Mouse (Mus musculus): Measurements from ENCODE around the gene Nrap. TPM values are rescaled to one million over a fixed set of nuclear protein-coding genes. Genes with fewer than 3 reads are reported as not detected.

Gene Nrap
- polyA plus RNA-seq, 1 experiment from 2014 or later: 0.12 TPM

GRCm38 (mm10) chr19:56396227-56396626, 6.4 kb upstream of the Nrap start:
- 17% methylated on average over 12 of the region's 12 CpGs for WGBS (ENCODE audit: insufficient replicate concordance)
- DNase-seq: no peak
- Histone ChIP-seq H3K27me3 (no peaks in the 10 kb centered on the region), H3K27ac (peak overlapping the region; percentile 79), H3K9ac (peak overlapping the region; percentile 89), H3K4me1 (replicated peaks) (peaks cover 93% of the 10 kb centered on the region), H3K9me3 (replicated peaks) (no peaks in the 10 kb centered on the region), H3K4me3 (replicated peaks) (peak overlapping the region; percentile 81), H3K36me3 (no peaks in the 10 kb centered on the region), H3K4me2 (peak overlapping the region; percentile 98)
- ATAC-seq (ENCODE audit: low read depth): no peak

GRCm38 (mm10) chr19:56395183-56395935, 5.5 kb upstream of the Nrap start:
- H3K9me3 ChIP-seq (replicated peaks): no peaks in the 10 kb centered on the region
- 66% methylated on average over 16 of the region's 16 CpGs for WGBS (ENCODE audit: insufficient replicate concordance)
- H3K9ac ChIP-seq: peak overlapping the region; percentile 89
- H3K4me1 ChIP-seq (replicated peaks): peaks cover 96% of the 10 kb centered on the region
- H3K36me3 ChIP-seq: no peaks in the 10 kb centered on the region
- peak overlapping the region; percentile 13; the same call in 1 of the 2 replicates for H3K4me2 ChIP-seq
- H3K27ac ChIP-seq: peak overlapping the region; percentile 79
- H3K4me3 ChIP-seq (replicated peaks): no peak overlapping the region
- no peak for DNase-seq
- ATAC-seq (ENCODE audit: low read depth): no peak
- no peaks in the 10 kb centered on the region for H3K27me3 ChIP-seq

- H3K4me2 ChIP-seq: no peak overlapping the region
- no peaks in the 10 kb centered on the region for H3K9me3 ChIP-seq (replicated peaks)
- no peak for ATAC-seq (ENCODE audit: low read depth)
- no peaks in the 10 kb centered on the region for H3K36me3 ChIP-seq
- peak overlapping the region; percentile 19 for H3K9ac ChIP-seq
- 54% methylated on average over 9 of the region's 9 CpGs for WGBS (ENCODE audit: insufficient replicate concordance)
- H3K4me1 ChIP-seq (replicated peaks): peaks cover 89% of the 10 kb centered on the region
- no peaks in the 10 kb centered on the region for H3K27me3 ChIP-seq
- no peak for DNase-seq
- H3K4me3 ChIP-seq (replicated peaks): no peak overlapping the region
- peak overlapping the region; percentile 79 for H3K27ac ChIP-seq
Measured at GRCm38 (mm10) chr19:56393311-56393866, 3.6 kb upstream of the Nrap start.

GRCm38 (mm10) chr19:56391307-56392046, 1.6 kb upstream of the Nrap start:
- Histone ChIP-seq H3K4me3 (replicated peaks) (peak overlapping the region; percentile 33), H3K27ac (peak overlapping the region; percentile 96), H3K4me2 (peak overlapping the region; percentile 67), H3K9me3 (replicated peaks) (no peaks in the 10 kb centered on the region), H3K27me3 (no peaks in the 10 kb centered on the region), H3K9ac (peak overlapping the region; percentile 57), H3K36me3 (no peaks in the 10 kb centered on the region), H3K4me1 (replicated peaks) (peaks cover 84% of the 10 kb centered on the region)
- ATAC-seq (ENCODE audit: low read depth) (peak; percentile 99), DNase-seq (peak; percentile 92)
- 14% methylated on average over 6 of the region's 6 CpGs for WGBS (ENCODE audit: insufficient replicate concordance)

GRCm38 (mm10) chr19:56389176-56389575, 661 bp downstream of the Nrap start:
- H3K9ac ChIP-seq: no peak overlapping the region
- DNase-seq (no peak), ATAC-seq (ENCODE audit: low read depth) (no peak)
- H3K4me3 ChIP-seq (replicated peaks): no peak overlapping the region
- WGBS (ENCODE audit: insufficient replicate concordance): 70% methylated on average over 11 of the region's 11 CpGs
- no peaks in the 10 kb centered on the region for H3K27me3 ChIP-seq
- H3K27ac ChIP-seq: no peak overlapping the region
- no peak overlapping the region for H3K4me2 ChIP-seq
- H3K9me3 ChIP-seq (replicated peaks): no peaks in the 10 kb centered on the region
- peaks cover 61% of the 10 kb centered on the region for H3K4me1 ChIP-seq (replicated peaks)
- no peaks in the 10 kb centered on the region for H3K36me3 ChIP-seq

GRCm38 (mm10) chr19:56387726-56388302, 2.0 kb downstream of the Nrap start:
- Histone ChIP-seq H3K27me3 (no peaks in the 10 kb centered on the region), H3K4me2 (no peak overlapping the region), H3K4me1 (replicated peaks) (peaks cover 48% of the 10 kb centered on the region), H3K27ac (no peak overlapping the region), H3K9ac (no peak overlapping the region), H3K9me3 (replicated peaks) (no peaks in the 10 kb centered on the region), H3K4me3 (replicated peaks) (no peak overlapping the region), H3K36me3 (no peaks in the 10 kb centered on the region)
- DNase-seq (no peak), ATAC-seq (ENCODE audit: low read depth) (no peak)
- 64% methylated on average over 4 of the region's 4 CpGs for WGBS (ENCODE audit: insufficient replicate concordance)

GRCm38 (mm10) chr19:56386095-56386494, 3.7 kb downstream of the Nrap start:
- no peak for ATAC-seq (ENCODE audit: low read depth)
- H3K4me3 ChIP-seq (replicated peaks): no peak overlapping the region
- no peaks in the 10 kb centered on the region for H3K9me3 ChIP-seq (replicated peaks)
- no peak overlapping the region for H3K27ac ChIP-seq
- 69% methylated on average over 10 of the region's 10 CpGs for WGBS (ENCODE audit: insufficient replicate concordance)
- H3K4me1 ChIP-seq (replicated peaks): peaks cover 42% of the 10 kb centered on the region
- H3K27me3 ChIP-seq: no peaks in the 10 kb centered on the region
- no peak for DNase-seq
- H3K9ac ChIP-seq: no peak overlapping the region
- no peak overlapping the region for H3K4me2 ChIP-seq
- no peaks in the 10 kb centered on the region for H3K36me3 ChIP-seq

- no peaks in the 10 kb centered on the region for H3K36me3 ChIP-seq
- no peak for ATAC-seq (ENCODE audit: low read depth)
Measured at GRCm38 (mm10) chr19:56385546-56385945, 4.3 kb downstream of the Nrap start.

GRCm38 (mm10) chr19:56381407-56381806, 8.4 kb downstream of the Nrap start:
- Histone ChIP-seq H3K27me3 (no peaks in the 10 kb centered on the region), H3K4me1 (replicated peaks) (peaks cover 35% of the 10 kb centered on the region), H3K36me3 (no peaks in the 10 kb centered on the region; the same call in 1 of the 2 replicates), H3K9me3 (replicated peaks) (0 out of 2 replicates have a peak, but pooled peaks cover 4% of the 10 kb centered on the region), H3K4me3 (replicated peaks) (no peak overlapping the region), H3K27ac (no peak overlapping the region), H3K4me2 (no peak overlapping the region), H3K9ac (no peak overlapping the region)
- WGBS (ENCODE audit: insufficient replicate concordance): 30% methylated on average over 10 of the region's 10 CpGs
- ATAC-seq (ENCODE audit: low read depth): peak; percentile 61; the same call in 1 of the 2 replicates
- no peak for DNase-seq

More at GRCm38 (mm10) chr19:56385546-56385945, 4.3 kb downstream of the Nrap start:
- no peak for DNase-seq
- Histone ChIP-seq H3K27ac (no peak overlapping the region), H3K9me3 (replicated peaks) (no peaks in the 10 kb centered on the region), H3K4me2 (no peak overlapping the region), H3K27me3 (no peaks in the 10 kb centered on the region), H3K4me3 (replicated peaks) (no peak overlapping the region), H3K9ac (no peak overlapping the region), H3K4me1 (replicated peaks) (peaks cover 42% of the 10 kb centered on the region)
- 74% methylated on average over 5 of the region's 5 CpGs for WGBS (ENCODE audit: insufficient replicate concordance)

GRCm38 (mm10) chr19:56380341-56380740, 9.5 kb downstream of the Nrap start:
- Histone ChIP-seq H3K4me2 (no peak overlapping the region), H3K4me3 (replicated peaks) (no peak overlapping the region), H3K9ac (no peak overlapping the region), H3K36me3 (no peaks in the 10 kb centered on the region; the same call in 1 of the 2 replicates), H3K27me3 (no peaks in the 10 kb centered on the region), H3K27ac (no peak overlapping the region), H3K4me1 (replicated peaks) (peaks cover 35% of the 10 kb centered on the region), H3K9me3 (replicated peaks) (0 out of 2 replicates have a peak, but pooled peaks cover 4% of the 10 kb centered on the region)
- DNase-seq (no peak), ATAC-seq (ENCODE audit: low read depth) (0 out of 2 replicates have a peak, but pooled peaks have one; percentile 46)
- WGBS (ENCODE audit: insufficient replicate concordance): 68% methylated on average over 7 of the region's 7 CpGs
